In genomic region chr7:19722754-19723195, GRCm38 (mm10) we compare ENCODE assay signal across 11 mouse cellular contexts. TPM values are rescaled to one million over a fixed set of nuclear protein-coding genes. Genes with fewer than 3 reads are reported as not detected.
DNase-seq lines count a peak whose midpoint lies in the region; ATAC-seq and TF ChIP-seq lines count a peak whose summit lies in the region.
"Had no signal": no experiment of that assay in that cellular context is flagged by ENCODE, and none has a peak within 500 bp of the region (broad histone marks: within the 10 kb centered on the region; RNA-seq: fewer than 3 reads in every experiment).

No protein-coding gene starts in this region.

- no peak overlapping the region for H3K4me3 ChIP-seq in lung, adult 2 months (replicated peaks; ENCODE audit: extremely low read depth, low read depth, low read length)
- H3K4me3 ChIP-seq in liver, embryonic 11.5 days (ENCODE audit: low read depth, low read length) = no peak overlapping the region
- H3K4me3 ChIP-seq in stomach, postnatal 0 days (ENCODE audit: low read depth, low read length) = no peak overlapping the region
- H3K4me3 ChIP-seq: limb, embryonic 10.5 days had no signal

- no peak overlapping the region for H3K27ac ChIP-seq in liver, embryonic 11.5 days (ENCODE audit: low read depth, low read length)
- no peak overlapping the region for H3K27ac ChIP-seq in stomach, postnatal 0 days (replicated peaks)
- H3K27ac ChIP-seq: limb, embryonic 10.5 days had no signal

- 52% methylated on average over 6 of the region's 6 CpGs for WGBS in lung, adult 2 months
- WGBS in liver, embryonic 11.5 days = 76% methylated on average over 6 of the region's 6 CpGs
- 91% methylated on average over 6 of the region's 6 CpGs for WGBS in stomach, postnatal 0 days

- no peak for TF ChIP-seq POLR2A in lung, adult 2 months (IDR thresholded peaks at IDR 0.05; ENCODE audit: borderline replicate concordance, extremely low read depth, low read depth, low read length)

- H3K36me3 ChIP-seq in liver, embryonic 11.5 days (ENCODE audit: control insufficient read depth, insufficient read depth, low read length) = peaks cover 26% of the 10 kb centered on the region
- peaks cover 21% of the 10 kb centered on the region for H3K36me3 ChIP-seq in stomach, postnatal 0 days (ENCODE audit: control insufficient read depth, insufficient read depth, low read length)

- 0 out of 2 replicates have a peak, but pooled peaks cover 2% of the 10 kb centered on the region for H3K4me1 ChIP-seq in lung, adult 2 months (ENCODE audit: control insufficient read depth, insufficient read depth, low read length)
- H3K4me1 ChIP-seq in liver, embryonic 11.5 days (replicated peaks; ENCODE audit: control insufficient read depth, insufficient read depth, low read length) = 0 out of 2 replicates have a peak, but pooled peaks cover 6% of the 10 kb centered on the region
- no peaks in the 10 kb centered on the region for H3K4me1 ChIP-seq in stomach, postnatal 0 days (replicated peaks; ENCODE audit: control insufficient read depth, insufficient read depth)
- H3K4me1 ChIP-seq: limb, embryonic 10.5 days had no signal

- no peak for TF ChIP-seq CTCF in lung, adult 2 months (IDR thresholded peaks at IDR 0.05; ENCODE audit: insufficient read depth, low read length)
- no peak for TF ChIP-seq CTCF in stomach, postnatal 0 days (IDR thresholded peaks at IDR 0.05; ENCODE audit: low read depth)

- intact Hi-C loops in heart, postnatal 14 days (cut with DNase I) = no loop called here

- DNase-seq in lung, adult 18-20 months = peak; percentile 76 to 84
- DNase-seq in lung, adult 2 months = no peak
- DNase-seq in heart, postnatal 14 days = peak; percentile 62 to 66
- no peak for DNase-seq in liver, embryonic 11.5 days (ENCODE audit: low spot score)
- no peak for DNase-seq in stomach, postnatal 0 days (ENCODE audit: low spot score)
- no peak for DNase-seq in thymus, postnatal 10 days (ENCODE audit: low spot score in 2 of 2)
- no peak for DNase-seq in spleen, adult 18-20 months
- DNase-seq in layer of hippocampus, postnatal 10 days (ENCODE audit: low spot score in 2 of 2) = no peak

- H3K9me3 ChIP-seq in liver, embryonic 11.5 days (ENCODE audit: control insufficient read depth, low read length) = peaks cover 7% of the 10 kb centered on the region
- peaks cover 6% of the 10 kb centered on the region; the same call in 1 of the 2 replicates for H3K9me3 ChIP-seq in stomach, postnatal 0 days (ENCODE audit: control insufficient read depth, low read length)

- no peak overlapping the region for H3K4me2 ChIP-seq in liver, embryonic 11.5 days
- no peak overlapping the region for H3K4me2 ChIP-seq in stomach, postnatal 0 days (replicated peaks; ENCODE audit: low read depth)

- no peak for TF ChIP-seq EP300 in stomach, postnatal 0 days (optimal IDR thresholded peaks at IDR 0.05)

- no peaks in the 10 kb centered on the region for H3K27me3 ChIP-seq in liver, embryonic 11.5 days (replicated peaks; ENCODE audit: control insufficient read depth, insufficient read depth, low read length)
- no peaks in the 10 kb centered on the region for H3K27me3 ChIP-seq in stomach, postnatal 0 days (ENCODE audit: control insufficient read depth, insufficient read depth, low read length)
- H3K27me3 ChIP-seq: CH12.LX had no signal

- H3K9ac ChIP-seq in liver, embryonic 11.5 days (ENCODE audit: low read depth, low read length) = no peak overlapping the region
- no peak overlapping the region for H3K9ac ChIP-seq in stomach, postnatal 0 days (ENCODE audit: low read length)

- peak; percentile 55 for ATAC-seq in liver, embryonic 11.5 days (replicated peaks; ENCODE audit: low FRiP score)
- ATAC-seq in stomach, postnatal 0 days (ENCODE audit: low FRiP score, low TSS enrichment) = peak; percentile 18; the same call in 1 of the 2 replicates

RNA-seq across cellular contexts. Expression of gene Tomm40, which starts 7.5 kb away (rescaled TPM):
- polyA plus RNA-seq in lung, adult 2 months (2012; rRNA removed) = 46.0 and 51.3 TPM in 2 replicates
- 100 to 1,000 TPM; 107 to 120 TPM for total RNA-seq in heart, postnatal 14 days (2021)
- 259 and 264 TPM in 2 replicates for polyA plus RNA-seq in liver, embryonic 11.5 days (2014; fragmentation: Nextera tagmentation; extraction: Ambion mirVana)
- 98.0 and 105 TPM in 2 replicates for polyA plus RNA-seq in stomach, postnatal 0 days (2015; fragmentation: Nextera tagmentation; extraction: Ambion mirVana)
- 100 to 1,000 TPM; 113 to 115 TPM for total RNA-seq in layer of hippocampus, postnatal 10 days (2021)

RNA-seq across cellular contexts. Expression of gene Apoe, which starts 23.8 kb away (rescaled TPM):
- 815 and 1,134 TPM in 2 replicates for polyA plus RNA-seq in lung, adult 2 months (2012; rRNA removed)
- 100 to 1,000 TPM; 243 to 352 TPM for total RNA-seq in heart, postnatal 14 days (2021)
- polyA plus RNA-seq in liver, embryonic 11.5 days (2014; fragmentation: Nextera tagmentation; extraction: Ambion mirVana) = 1,439 and 1,470 TPM in 2 replicates
- 383 and 436 TPM in 2 replicates for polyA plus RNA-seq in stomach, postnatal 0 days (2015; fragmentation: Nextera tagmentation; extraction: Ambion mirVana)
- 1,000 to 10,000 TPM; 2,438 to 2,580 TPM for total RNA-seq in layer of hippocampus, postnatal 10 days (2021)

RNA-seq across cellular contexts. Expression of gene Nectin2, which starts 27.5 kb away (rescaled TPM):
- 70.9 and 74.7 TPM in 2 replicates for polyA plus RNA-seq in lung, adult 2 months (2012; rRNA removed)
- total RNA-seq in heart, postnatal 14 days (2021) = 10 to 100 TPM; 37.2 to 39.7 TPM
- polyA plus RNA-seq in liver, embryonic 11.5 days (2014; fragmentation: Nextera tagmentation; extraction: Ambion mirVana) = 55.9 and 58.4 TPM in 2 replicates
- 82.2 and 83.8 TPM in 2 replicates for polyA plus RNA-seq in stomach, postnatal 0 days (2015; fragmentation: Nextera tagmentation; extraction: Ambion mirVana)
- total RNA-seq in layer of hippocampus, postnatal 10 days (2021) = 10 to 100 TPM; 22.2 to 22.3 TPM

RNA-seq across cellular contexts. Expression of gene Apoc1, which starts 30.3 kb away (rescaled TPM):
- polyA plus RNA-seq in lung, adult 2 months (2012; rRNA removed) = 25.9 and 29.2 TPM in 2 replicates
- 1 to 10 TPM; 2.2 to 8.9 TPM for total RNA-seq in heart, postnatal 14 days (2021)
- 173 and 199 TPM in 2 replicates for polyA plus RNA-seq in liver, embryonic 11.5 days (2014; fragmentation: Nextera tagmentation; extraction: Ambion mirVana)
- polyA plus RNA-seq in stomach, postnatal 0 days (2015; fragmentation: Nextera tagmentation; extraction: Ambion mirVana) = 79.6 and 88.4 TPM in 2 replicates
- total RNA-seq in layer of hippocampus, postnatal 10 days (2021) = 1 to 10 TPM; 4.3 to 6.5 TPM
- total RNA-seq: CH12.LX; hematopoietic stem cell, adult 5-6 weeks had no signal

RNA-seq across cellular contexts. Expression of gene Apoc4, which starts 41.5 kb away (rescaled TPM):
- 1.1 and 1.4 TPM in 2 replicates for polyA plus RNA-seq in lung, adult 2 months (2012; rRNA removed)
- not detected for total RNA-seq in heart, postnatal 14 days (2021)
- 4.8 and 5.4 TPM in 2 replicates for polyA plus RNA-seq in liver, embryonic 11.5 days (2014; fragmentation: Nextera tagmentation; extraction: Ambion mirVana)
- 2.8 and 6.1 TPM in 2 replicates for polyA plus RNA-seq in stomach, postnatal 0 days (2015; fragmentation: Nextera tagmentation; extraction: Ambion mirVana)
- not detected for total RNA-seq in layer of hippocampus, postnatal 10 days (2021)
- total RNA-seq: CH12.LX; hematopoietic stem cell, adult 5-6 weeks had no signal
- polyA plus RNA-seq: limb, embryonic 10.5 days had no signal

Comparison
In these comparisons a context has a peak if more than half of its experiments do, and no peak if none do; other contexts are left out.
1. DNase-seq: peak in lung, adult 18-20 months (2 of 2) and heart, postnatal 14 days (2 of 2); none in lung, adult 2 months (single experiment), liver, embryonic 11.5 days (single experiment), stomach, postnatal 0 days (single experiment), thymus, postnatal 10 days (0 of 2), spleen, adult 18-20 months (0 of 2) and layer of hippocampus, postnatal 10 days (0 of 2).